Mouse (Mus musculus) left cerebral cortex, postnatal 10 days (tissue): ENCODE data around the gene Grm1. TPM values are rescaled to one million over a fixed set of nuclear protein-coding genes. Genes with fewer than 3 reads are reported as not detected.
A peak's percentile ranks its signal among the peaks of the same experiment; 100 is the strongest.

Source experiments
- DNase-seq, 2 experiments: peaks; one replicate each; pipeline ENCODE4 v3.0.0; 2021 to 2022; ENCODE audit warnings: low spot score in 2 of 2, mixed read lengths in 1 of 2; ENCODE audit errors: extremely low spot score in 1 of 2
- intact Hi-C: fragments of 180-260 bp; cut with DNase I; formaldehyde crosslinking; loops from one replicate; pipeline ENCODE4 v1.15.1; 2025
- total RNA-seq, 2 experiments: library from RNA; stranded (reverse); gene quantifications; 2 replicates each; pipeline ENCODE4 v1.2.3; 2021

Grm1 gene
- total RNA-seq, 2 experiments from 2014 or later = 26.6 to 35.0 TPM

DNA sequence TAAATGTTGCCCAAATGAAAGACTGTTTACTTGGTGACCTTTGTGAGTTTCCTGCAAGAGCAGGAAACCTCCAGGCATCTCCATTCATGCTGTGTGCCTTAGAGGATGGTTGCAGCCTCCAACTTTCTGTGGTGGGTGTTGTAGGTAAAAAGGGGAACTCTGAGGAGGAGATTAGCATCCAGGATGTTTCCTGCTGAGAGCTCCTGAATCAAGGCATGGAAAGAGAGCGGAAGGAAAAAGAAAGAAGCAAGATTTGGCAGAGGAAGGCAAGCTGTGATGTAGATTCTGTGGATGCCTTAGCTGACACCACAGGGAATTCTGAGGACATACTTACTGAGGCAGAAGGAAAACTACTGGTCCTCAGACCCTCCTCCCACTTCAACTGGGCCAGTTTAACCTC, 85.4 kb downstream of the Grm1 start:
- intact Hi-C loops = no loop called here
- DNase-seq = no peak

DNA sequence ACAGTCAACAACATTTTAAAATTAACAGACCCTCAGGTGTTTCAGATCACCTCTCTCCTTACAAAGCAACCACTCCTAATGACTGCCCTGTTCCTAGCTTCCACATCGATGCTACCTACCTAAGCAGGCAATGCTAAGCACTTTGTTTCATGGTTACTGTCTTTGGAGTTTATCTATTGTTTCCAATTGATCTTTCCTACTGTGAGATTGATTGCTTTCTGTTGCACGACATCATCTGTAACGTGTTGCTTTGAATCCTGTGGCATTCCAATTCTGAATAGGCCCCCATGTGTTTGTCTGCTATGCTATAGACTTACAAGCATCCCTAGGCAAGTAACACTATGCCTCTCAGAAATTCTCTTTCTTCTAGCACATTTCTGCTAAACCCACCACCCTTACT, 90.4 kb downstream of the Grm1 start:
- intact Hi-C loops = no loop called here
- no peak for DNase-seq

- no peak for DNase-seq
- intact Hi-C loops = no loop called here
These were observed 110.8 kb downstream of the Grm1 start for GRCm38 (mm10) chr10:10971311-10971710.

GRCm38 (mm10) chr10:10964490-10965150, 117.5 kb downstream of the Grm1 start:
- intact Hi-C loops = no loop called here
- DNase-seq = no peak

- no peak for DNase-seq
- intact Hi-C loops = no loop called here
These were observed 131.6 kb downstream of the Grm1 start for GRCm38 (mm10) chr10:10950557-10950956.

DNA sequence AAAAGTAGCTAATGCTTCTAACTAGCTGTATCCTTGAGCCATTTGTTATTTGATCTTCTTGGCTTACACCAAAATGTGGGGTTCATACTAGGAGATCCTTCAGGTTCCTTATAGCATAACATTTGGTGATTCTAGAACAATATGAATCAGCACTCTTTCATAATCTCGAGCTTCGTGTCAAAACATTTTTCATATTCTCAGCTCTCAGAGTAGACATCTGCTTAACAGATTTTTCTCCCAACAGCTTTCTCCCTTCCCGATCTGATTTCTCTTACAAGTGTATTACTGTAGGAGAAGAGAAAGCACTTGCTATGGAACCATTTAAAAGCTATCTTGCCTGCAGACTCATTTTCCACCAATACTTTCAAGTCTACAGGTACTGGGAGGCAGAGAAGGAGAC, 133.0 kb downstream of the Grm1 start:
- intact Hi-C loops = no loop called here
- peak in 1 of 2 experiments; percentile 28 for DNase-seq

DNA sequence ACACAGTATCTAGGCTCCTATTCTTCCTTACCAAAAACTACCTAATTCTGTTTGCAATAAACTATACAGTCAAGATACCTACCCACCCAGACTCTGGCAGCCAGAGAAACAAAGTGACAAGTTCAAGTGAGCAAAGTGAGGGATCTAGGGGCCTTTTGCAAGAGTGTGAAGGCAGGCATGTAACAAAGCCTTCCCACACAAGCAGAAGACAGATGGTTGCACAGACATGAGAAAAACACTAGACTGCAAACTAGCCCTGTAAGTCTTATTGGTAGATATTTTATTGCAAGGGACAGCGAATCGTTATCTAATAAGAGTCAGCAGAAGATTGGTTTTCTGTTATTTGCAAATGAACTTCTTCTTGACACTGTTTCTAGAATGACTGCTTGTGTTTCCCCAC, 134.6 kb downstream of the Grm1 start:
- DNase-seq = no peak
- intact Hi-C loops = no loop called here

- no peak for DNase-seq
- intact Hi-C loops = no loop called here
These were observed 138.2 kb downstream of the Grm1 start for GRCm38 (mm10) chr10:10944003-10944402.

DNA sequence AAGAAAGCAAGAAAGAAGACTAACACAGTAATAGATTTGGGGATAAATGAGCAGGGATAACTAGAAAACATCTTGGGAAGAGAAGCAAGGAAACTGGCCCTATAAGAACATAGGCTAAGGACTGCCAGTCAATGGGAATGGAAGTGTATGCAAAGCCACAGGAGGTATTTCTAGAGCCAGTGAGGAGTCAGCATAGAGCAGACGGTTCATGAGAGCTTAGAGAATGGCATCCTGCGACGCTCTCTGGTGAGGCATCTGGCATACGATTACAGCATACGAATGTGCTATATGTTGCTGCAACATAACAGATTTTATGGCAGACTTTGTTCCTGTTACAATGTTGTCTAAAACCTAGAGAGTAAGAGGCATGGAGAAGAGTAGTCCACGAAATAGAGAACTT, 139.9 kb downstream of the Grm1 start:
- no peak for DNase-seq
- intact Hi-C loops = no loop called here

DNA sequence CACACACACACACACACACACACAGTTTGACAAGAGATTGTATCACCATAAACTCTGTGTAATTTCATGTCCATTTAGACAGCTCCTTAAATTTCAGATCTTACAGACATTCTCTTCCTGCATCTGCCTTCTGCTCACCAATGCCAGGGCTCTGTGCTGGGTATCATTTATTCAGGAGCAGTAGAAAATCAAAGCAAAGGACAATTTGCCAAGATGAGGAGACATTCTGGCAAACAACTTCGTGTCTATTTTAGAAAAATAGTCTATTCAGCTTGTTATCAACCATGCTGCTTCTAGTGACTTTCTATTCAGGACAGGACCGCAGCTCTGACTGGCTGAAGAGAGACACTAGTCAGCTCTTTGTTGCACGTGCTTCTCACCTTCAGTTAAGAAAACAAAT, 146.3 kb downstream of the Grm1 start:
- intact Hi-C loops = no loop called here
- no peak for DNase-seq

- intact Hi-C loops = no loop called here
- DNase-seq = no peak
These were observed 152.5 kb downstream of the Grm1 start for GRCm38 (mm10) chr10:10929672-10930071.

GRCm38 (mm10) chr10:10928798-10929366, 153.3 kb downstream of the Grm1 start:
- intact Hi-C loops = no loop called here
- DNase-seq = no peak

DNA sequence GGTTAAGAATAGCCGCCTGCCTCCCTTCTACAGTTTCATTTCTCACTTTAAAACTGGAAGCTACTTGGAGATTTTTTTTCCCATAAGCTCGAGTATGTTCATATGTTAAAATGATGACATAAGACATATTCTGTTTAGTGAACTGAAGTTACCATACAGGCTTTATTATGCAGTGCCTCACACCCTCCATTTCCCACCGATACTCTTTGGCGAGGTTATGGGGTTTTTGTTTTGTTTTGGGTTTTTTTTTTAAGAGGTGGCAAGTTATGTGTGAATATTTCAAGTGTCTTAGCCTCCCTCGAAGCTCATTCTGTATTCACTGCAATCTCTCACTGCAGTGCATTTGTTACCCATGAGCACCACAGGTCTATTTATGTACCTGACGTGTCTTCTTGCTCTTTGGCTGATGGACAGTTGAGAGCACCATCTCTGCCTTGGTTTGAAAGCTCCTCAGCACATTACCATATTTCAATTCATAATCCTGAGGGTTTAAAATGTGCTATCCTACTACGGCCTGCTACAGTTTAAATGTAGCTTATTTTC, 164.2 kb downstream of the Grm1 start:
- no peak for DNase-seq
- intact Hi-C loops = no loop called here

- intact Hi-C loops = no loop called here
- no peak for DNase-seq
These were observed 168.5 kb downstream of the Grm1 start for GRCm38 (mm10) chr10:10913621-10914020.

DNA sequence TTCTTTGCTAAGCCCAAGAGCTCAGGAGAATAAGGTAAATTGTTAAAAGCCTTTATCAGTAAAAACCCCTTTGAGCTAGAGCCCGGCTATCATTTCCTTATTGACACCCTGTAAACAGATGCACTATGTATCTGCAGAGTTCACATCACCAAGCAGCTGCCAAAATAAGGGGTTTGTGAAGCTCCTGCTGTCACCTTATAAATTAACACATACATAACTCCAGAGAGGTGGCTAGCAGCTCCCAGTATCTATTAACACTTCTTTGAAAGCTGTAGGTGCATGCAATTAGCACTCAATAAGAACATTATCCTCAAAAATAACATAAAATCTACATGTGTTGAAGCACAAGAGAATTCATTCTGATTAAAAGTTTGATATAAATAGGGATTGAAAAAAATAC, 191.9 kb downstream of the Grm1 start:
- intact Hi-C loops = no loop called here
- DNase-seq = no peak

DNA sequence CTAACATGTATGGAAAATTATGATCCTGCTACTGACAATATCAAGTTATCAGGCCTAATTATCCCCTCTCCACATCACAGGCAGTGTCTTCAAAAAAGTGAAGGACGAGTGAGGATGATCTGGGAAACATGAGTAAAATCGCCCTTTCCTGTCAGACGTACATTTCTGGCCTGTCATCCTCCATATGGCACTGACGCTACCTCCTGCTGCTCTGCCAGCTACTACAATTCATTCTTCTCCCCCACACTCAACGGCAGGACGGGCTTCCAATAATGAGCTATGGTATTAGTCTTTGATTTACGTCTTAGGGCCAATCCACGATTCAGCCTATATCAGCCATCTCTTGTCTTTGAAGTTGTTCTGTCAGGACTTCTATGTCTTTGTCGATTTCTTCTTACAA, 193.6 kb downstream of the Grm1 start:
- DNase-seq = no peak
- intact Hi-C loops = no loop called here

- intact Hi-C loops = no loop called here
- DNase-seq = no peak
These were observed 197.2 kb downstream of the Grm1 start for GRCm38 (mm10) chr10:10884992-10885391.

DNA sequence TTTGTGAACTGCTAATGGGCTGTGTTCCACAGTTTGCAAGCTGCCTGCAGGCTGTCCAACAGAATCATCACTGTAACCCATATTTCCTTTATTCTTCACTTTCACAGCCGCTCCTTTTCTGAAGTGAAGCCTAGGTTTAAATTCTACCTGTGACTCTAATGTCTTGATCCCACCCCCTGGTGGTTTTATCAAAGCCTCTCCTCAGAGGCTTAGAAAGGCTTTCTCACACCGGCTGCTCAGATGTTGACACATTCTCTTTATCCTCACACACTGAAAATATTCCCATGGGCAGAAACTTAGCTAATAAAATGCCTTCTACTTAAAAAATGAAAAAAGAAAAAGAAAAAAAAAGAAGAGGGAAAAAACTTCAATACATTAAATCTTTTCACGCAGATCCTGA, 210.0 kb downstream of the Grm1 start:
- intact Hi-C loops = no loop called here
- DNase-seq = no peak

GRCm38 (mm10) chr10:10870271-10870670, 211.9 kb downstream of the Grm1 start:
- intact Hi-C loops = no loop called here

DNA sequence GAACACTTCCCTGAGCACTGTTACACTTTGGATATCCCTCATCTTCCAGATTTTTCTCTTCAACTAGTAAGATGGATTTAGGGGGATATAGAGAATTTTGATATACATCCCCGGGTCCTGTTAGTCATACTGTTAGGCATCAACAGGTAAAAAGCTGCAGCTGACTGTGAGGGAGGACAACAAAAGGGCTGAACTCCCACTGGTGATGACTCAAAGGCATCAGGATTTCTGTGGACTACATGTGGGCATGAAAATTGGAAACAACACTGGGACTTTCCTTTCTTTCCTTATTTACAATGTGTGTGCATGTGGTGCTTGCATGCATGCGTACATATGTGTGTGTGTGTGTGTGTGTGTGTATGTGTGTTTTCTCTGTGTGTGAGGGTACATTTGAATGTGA, 215.9 kb downstream of the Grm1 start:
- no peak for DNase-seq
- intact Hi-C loops = no loop called here

More at GRCm38 (mm10) chr10:10870271-10870670, 211.9 kb downstream of the Grm1 start:
- DNase-seq = no peak

- intact Hi-C loops = no loop called here
- DNase-seq = no peak
These were observed 217.4 kb downstream of the Grm1 start for GRCm38 (mm10) chr10:10864759-10865158.
